Mouse (Mus musculus) midbrain, embryonic 14.5 days (tissue): ENCODE data around the gene Nme6. TPM values are rescaled to one million over a fixed set of nuclear protein-coding genes. Genes with fewer than 3 reads are reported as not detected.
"Not testable (repeated sequence)": the region's sequence is repeated elsewhere in the genome, so short reads cannot be mapped to it uniquely, and the experiment has no call there.

Source experiments
- ATAC-seq: fragments of 200-750 bp; cut with Nextera tagmentation; 2 replicates; pipeline ENCODE4 v1.8.0; 2017; ENCODE audit warnings: moderate number of reproducible peaks, moderate library complexity; ENCODE audit not compliant: low FRiP score, low TSS enrichment
- DNase-seq: peaks from one replicate; pipeline ENCODE4 v3.0.0-alpha.2; 2015
- H3K27ac ChIP-seq: fragments of 300-500 bp; sonication (generic); replicated peaks from 2 replicates; pipeline ENCODE4 v1.5.1; 2014; ENCODE audit warnings: mild to moderate bottlenecking, low read depth, low read length, moderate library complexity
- H3K27me3 ChIP-seq: fragments of 300-500 bp; sonication (generic); 2 replicates; pipeline ENCODE4 v1.6.1; 2014; ENCODE audit warnings: low read length, control low read depth, mixed read lengths; ENCODE audit not compliant: control insufficient read depth, insufficient read depth
- H3K36me3 ChIP-seq: fragments of 300-500 bp; sonication (generic); 2 replicates; pipeline ENCODE4 v1.6.1; 2014; ENCODE audit warnings: low read length, control low read depth; ENCODE audit not compliant: control insufficient read depth, insufficient read depth
- H3K4me1 ChIP-seq: fragments of 300-500 bp; sonication (generic); 2 replicates; pipeline ENCODE4 v1.6.1; 2014; ENCODE audit warnings: mild to moderate bottlenecking, antibody characterized with exemption, low read length, control low read depth; ENCODE audit not compliant: control insufficient read depth, insufficient read depth
- H3K4me2 ChIP-seq: fragments of 300-500 bp; sonication (generic); 2 replicates; pipeline ENCODE4 v1.6.1; 2014; ENCODE audit warnings: mild to moderate bottlenecking, low read length, moderate library complexity
- H3K4me3 ChIP-seq: fragments of 300-500 bp; sonication (generic); replicated peaks from 2 replicates; pipeline ENCODE4 v1.5.1; 2014; ENCODE audit warnings: low read depth, low read length
- H3K9ac ChIP-seq: fragments of 300-500 bp; sonication (generic); replicated peaks from 2 replicates; pipeline ENCODE4 v1.6.1; 2014; ENCODE audit warnings: mild to moderate bottlenecking, low read length, moderate library complexity
- H3K9me3 ChIP-seq: fragments of 300-500 bp; sonication (generic); 2 replicates; pipeline ENCODE4 v1.6.1; 2016; ENCODE audit warnings: low read length, control low read depth, mixed read lengths; ENCODE audit not compliant: control insufficient read depth
- WGBS: fragments of 180-500 bp; shearing (Covaris S2); extraction: QIAGEN DNeasy Blood & Tissue Kit; methylation state at CpG from one replicate; pipeline ENCODE4 v1.1.7; 2014; 5-methylcytosine and 5-hydroxymethylcytosine counted together
- polyA plus RNA-seq: library from polyadenylated mRNA; unstranded; fragments of >200 nt; fragmentation: Nextera tagmentation; extraction: Ambion mirVana; gene quantifications from 2 replicates; pipeline ENCODE4 v1.2.1, GENCODE M21; 2014

The Nme6 gene
- 58.1 and 68.0 TPM in 2 replicates for polyA plus RNA-seq

- H3K4me2 ChIP-seq, result peak within 1 kb of the TSS; percentile 63
- peak; percentile 93 for ATAC-seq
- peaks cover 4% of the 10 kb centered on the region for H3K4me1 ChIP-seq
- no peaks in the 10 kb centered on the region for H3K9me3 ChIP-seq
- no peaks in the 10 kb centered on the region for H3K27me3 ChIP-seq
- WGBS, result under 1% methylated on average over 32 of the region's 32 CpGs
- peak within 1 kb of the TSS; percentile 68 for H3K9ac ChIP-seq
- peak; percentile 93 for DNase-seq
- peak within 1 kb of the TSS; percentile 81 for H3K27ac ChIP-seq
- peak within 1 kb of the TSS; percentile 62 for H3K4me3 ChIP-seq
- peaks cover 12% of the 10 kb centered on the region; the same call in 1 of the 2 replicates for H3K36me3 ChIP-seq
These were observed at the start of gene Nme6 for GRCm38 (mm10) chr9:109832391-109833087. Gene Nme6, plus strand, starts transcription at chr9:109832749.

DNA sequence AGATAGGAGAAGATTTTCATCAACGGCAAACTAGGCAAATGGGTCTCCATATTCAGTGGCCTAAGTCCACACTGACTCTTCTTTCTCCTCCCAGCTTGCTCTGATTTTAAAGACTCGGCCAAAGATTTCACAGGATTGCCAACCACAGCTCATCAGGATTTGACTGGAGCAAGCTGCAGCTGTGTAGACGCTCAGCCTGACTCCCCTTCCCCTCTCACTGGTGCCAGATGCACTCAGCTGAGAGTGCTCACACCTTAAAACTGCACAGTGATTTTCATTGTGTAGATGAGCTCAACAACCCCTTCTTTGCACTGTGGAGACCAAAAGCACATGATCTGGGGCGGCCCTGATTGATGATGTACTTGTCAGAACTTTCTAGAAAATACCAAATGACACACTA is 42.0 kb upstream of the Nme6 start, which contains the start of gene Fbxw27:
Gene Fbxw27, minus strand, starts transcription at position 101 of the 400 bp plus-strand sequence.
- not testable (repeated sequence) for H3K36me3 ChIP-seq, DNase-seq, H3K9me3 ChIP-seq, ATAC-seq, H3K27ac ChIP-seq, H3K4me1 ChIP-seq, H3K27me3 ChIP-seq, H3K9ac ChIP-seq, H3K4me3 ChIP-seq, H3K4me2 ChIP-seq
- 87% methylated on average over 4 of the region's 4 CpGs for WGBS

DNA sequence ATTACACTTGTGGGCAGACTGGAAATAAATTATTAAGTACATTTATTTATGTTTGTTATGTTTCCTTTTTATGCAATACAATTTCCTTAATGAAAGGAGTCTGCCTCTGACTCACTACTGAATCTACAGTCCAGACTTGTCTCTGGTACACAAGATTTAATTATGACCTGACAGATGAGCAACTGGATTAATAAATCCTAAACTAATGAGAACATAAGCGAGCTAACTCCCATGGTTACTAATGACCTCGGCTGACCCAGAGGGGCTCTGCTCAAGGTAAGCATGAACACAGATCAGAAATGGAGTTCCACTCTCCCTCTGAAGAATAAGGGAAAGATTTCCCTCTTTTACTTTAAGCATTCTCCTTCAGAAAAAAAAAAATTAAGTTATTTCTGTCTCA is 37.3 kb upstream of the Nme6 start:
- no peak overlapping the region for H3K9ac ChIP-seq
- H3K4me2 ChIP-seq, result no peak overlapping the region
- no peaks in the 10 kb centered on the region for H3K9me3 ChIP-seq
- DNase-seq, result no peak
- no peaks in the 10 kb centered on the region for H3K27me3 ChIP-seq
- no peak overlapping the region for H3K27ac ChIP-seq
- H3K4me1 ChIP-seq, result no peaks in the 10 kb centered on the region
- H3K4me3 ChIP-seq, result no peak overlapping the region
- 69% methylated on average over 2 of the region's 2 CpGs for WGBS
- no peaks in the 10 kb centered on the region for H3K36me3 ChIP-seq
- ATAC-seq, result no peak

- H3K4me1 ChIP-seq, result no peaks in the 10 kb centered on the region
- H3K9ac ChIP-seq, result no peak overlapping the region
- WGBS, result 75% methylated on average over 2 of the region's 2 CpGs
- H3K4me2 ChIP-seq, result no peak overlapping the region
- H3K4me3 ChIP-seq, result no peak overlapping the region
- DNase-seq (no peak), ATAC-seq (no peak)
- H3K36me3 ChIP-seq, result no peaks in the 10 kb centered on the region
- H3K27ac ChIP-seq, result no peak overlapping the region
- H3K9me3 ChIP-seq, result no peaks in the 10 kb centered on the region
- H3K27me3 ChIP-seq, result no peaks in the 10 kb centered on the region
These were observed 36.7 kb upstream of the Nme6 start for GRCm38 (mm10) chr9:109795811-109796210.

GRCm38 (mm10) chr9:109798051-109798450 is 34.5 kb upstream of the Nme6 start:
- DNase-seq (peak; percentile 45), ATAC-seq (no peak)
- H3K4me3 ChIP-seq, result no peak overlapping the region
- H3K36me3 ChIP-seq, result no peaks in the 10 kb centered on the region
- no peak overlapping the region for H3K27ac ChIP-seq
- no peaks in the 10 kb centered on the region for H3K9me3 ChIP-seq
- H3K4me2 ChIP-seq, result no peak overlapping the region
- H3K27me3 ChIP-seq, result no peaks in the 10 kb centered on the region
- WGBS, result 88% methylated on average over 1 of the region's 1 CpGs
- H3K4me1 ChIP-seq, result no peaks in the 10 kb centered on the region
- H3K9ac ChIP-seq, result no peak overlapping the region

DNA sequence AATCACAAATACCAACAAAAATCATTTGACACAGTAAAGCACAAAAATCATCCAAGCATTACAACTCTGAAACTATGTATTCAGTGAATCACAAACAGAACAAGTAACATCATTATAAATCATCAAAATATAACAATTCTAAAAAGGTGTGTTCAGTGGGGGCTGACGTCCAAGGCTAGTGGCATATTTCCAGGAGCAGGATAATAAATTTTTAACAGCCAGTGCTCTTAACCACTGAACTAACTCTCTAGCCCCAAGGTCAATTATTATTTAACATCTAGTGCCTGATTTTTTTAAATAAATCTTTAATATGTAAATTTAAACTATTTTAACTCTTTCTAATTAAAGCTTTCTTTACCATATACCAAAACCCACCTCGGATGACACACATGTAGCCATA is 27.0 kb upstream of the Nme6 start:
- not testable (repeated sequence) for H3K9me3 ChIP-seq, H3K4me1 ChIP-seq, H3K4me2 ChIP-seq, H3K27me3 ChIP-seq, H3K36me3 ChIP-seq, H3K9ac ChIP-seq, DNase-seq, ATAC-seq, H3K27ac ChIP-seq, H3K4me3 ChIP-seq
- WGBS, result 88% methylated on average over 2 of the region's 2 CpGs

GRCm38 (mm10) chr9:109806260-109806659 is 26.3 kb upstream of the Nme6 start:
- Histone ChIP-seq H3K36me3 (no peaks in the 10 kb centered on the region), H3K4me1 (no peaks in the 10 kb centered on the region), H3K9me3 (no peaks in the 10 kb centered on the region), H3K4me3 (no peak overlapping the region), H3K27ac (no peak overlapping the region), H3K4me2 (no peak overlapping the region), H3K27me3 (no peaks in the 10 kb centered on the region), H3K9ac (no peak overlapping the region)
- DNase-seq (no peak), ATAC-seq (no peak)
- 51% methylated on average over 1 of the region's 1 CpGs for WGBS

DNA sequence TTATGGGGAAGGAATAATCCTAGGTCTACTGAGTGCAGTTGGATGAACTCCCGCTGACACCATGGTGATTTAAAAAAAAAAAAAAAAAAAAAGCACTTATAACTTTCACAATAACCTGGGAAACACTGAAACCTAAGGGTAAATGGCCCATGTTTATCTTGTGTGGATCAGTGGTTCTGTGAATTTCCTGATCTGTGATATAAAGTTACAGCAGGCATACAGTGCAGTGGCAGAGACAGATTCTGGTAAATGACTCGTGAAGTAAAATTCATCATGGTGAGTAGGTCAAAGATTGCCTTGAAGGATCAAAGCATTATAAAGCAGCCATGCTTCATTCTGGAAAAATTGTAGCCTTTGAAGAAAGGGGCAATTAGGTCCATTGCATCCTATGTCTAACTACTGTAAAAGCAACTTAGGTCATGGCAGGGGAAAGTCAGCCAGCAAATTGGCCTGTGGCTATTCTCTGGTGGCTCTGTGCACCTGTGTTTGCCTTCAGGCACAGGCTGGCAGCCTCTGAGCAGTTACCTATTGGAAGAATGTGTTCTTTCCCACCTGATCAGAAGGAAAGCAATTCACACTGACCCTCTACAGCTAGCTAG is 25.8 kb upstream of the Nme6 start:
- Histone ChIP-seq H3K4me1 (no peaks in the 10 kb centered on the region), H3K4me3 (no peak overlapping the region)

GRCm38 (mm10) chr9:109807898-109808297 is 24.7 kb upstream of the Nme6 start:
- Histone ChIP-seq H3K4me2 (no peak overlapping the region), H3K27me3 (no peaks in the 10 kb centered on the region), H3K4me1 (no peaks in the 10 kb centered on the region), H3K27ac (no peak overlapping the region), H3K9me3 (no peaks in the 10 kb centered on the region), H3K9ac (no peak overlapping the region), H3K4me3 (no peak overlapping the region), H3K36me3 (no peaks in the 10 kb centered on the region)
- WGBS, result 64% methylated on average over 3 of the region's 3 CpGs
- DNase-seq (no peak), ATAC-seq (no peak)

More for the DNA sequence above, 25.8 kb upstream of the Nme6 start:
- Histone ChIP-seq H3K9me3 (no peaks in the 10 kb centered on the region), H3K4me2 (no peak overlapping the region), H3K27ac (no peak overlapping the region), H3K36me3 (no peaks in the 10 kb centered on the region), H3K27me3 (no peaks in the 10 kb centered on the region), H3K9ac (no peak overlapping the region)
- no peak for DNase-seq
- ATAC-seq, result no peak
- whole genome bisulfite sequencing, result 82% methylated on average over 2 of the region's 2 CpGs
